Mouse (Mus musculus) forebrain, embryonic 15.5 days (tissue): ENCODE measurements around the gene Gm7579. TPM values are rescaled to one million over a fixed set of nuclear protein-coding genes. Genes with fewer than 3 reads are reported as not detected.
"Not testable (repeated sequence)": the region's sequence is repeated elsewhere in the genome, so short reads cannot be mapped to it uniquely, and the experiment has no call there.

Experiments used
- ATAC-seq: fragments of 200-750 bp; cut with Nextera tagmentation; replicated peaks from 2 replicates; pipeline ENCODE4 v1.8.0; 2017; ENCODE audit warnings: mild to moderate bottlenecking, moderate TSS enrichment, moderate library complexity
- H3K27ac ChIP-seq: fragments of 300-500 bp; sonication (generic); replicated peaks from 2 replicates; pipeline ENCODE4 v1.5.1; 2015; ENCODE audit warnings: mild to moderate bottlenecking, inconsistent platforms
- H3K27me3 ChIP-seq: fragments of 300-500 bp; sonication (generic); 2 replicates; pipeline ENCODE4 v1.6.1; 2015; ENCODE audit warnings: inconsistent platforms
- H3K36me3 ChIP-seq: fragments of 300-500 bp; sonication (generic); 2 replicates; pipeline ENCODE4 v1.6.1; 2015; ENCODE audit warnings: mild to moderate bottlenecking, inconsistent platforms
- H3K4me1 ChIP-seq: fragments of 300-500 bp; sonication (generic); 2 replicates; pipeline ENCODE4 v1.6.1; 2015; ENCODE audit warnings: inconsistent platforms
- H3K4me2 ChIP-seq: fragments of 300-500 bp; sonication (generic); replicated peaks from 2 replicates; pipeline ENCODE4 v1.6.1; 2015; ENCODE audit warnings: mild to moderate bottlenecking, inconsistent platforms
- H3K4me3 ChIP-seq: fragments of 300-500 bp; sonication (generic); 2 replicates; pipeline ENCODE4 v1.5.1; 2015; ENCODE audit warnings: mild to moderate bottlenecking, inconsistent platforms
- H3K9ac ChIP-seq: fragments of 300-500 bp; sonication (generic); replicated peaks from 2 replicates; pipeline ENCODE4 v1.6.1; 2015; ENCODE audit warnings: mild to moderate bottlenecking, inconsistent platforms
- H3K9me3 ChIP-seq: fragments of 300-500 bp; sonication (generic); 2 replicates; pipeline ENCODE4 v1.6.1; 2016; ENCODE audit warnings: inconsistent platforms
- WGBS: fragments of 180-500 bp; shearing (Covaris S2); methylation state at CpG from one replicate; pipeline ENCODE4 v1.1.7; 2015; ENCODE audit warnings: mixed read lengths; 5-methylcytosine and 5-hydroxymethylcytosine counted together
- polyA plus RNA-seq: library from polyadenylated mRNA; unstranded; fragments of >200 nt; fragmentation: Nextera tagmentation; extraction: Ambion mirVana; gene quantifications from 2 replicates; pipeline ENCODE4 v1.2.1, GENCODE M21; 2015

Gm7579 gene
- polyA plus RNA-seq, 1 experiment from 2014 or later = not detected

- no peaks in the 10 kb centered on the region for H3K36me3 ChIP-seq
- no peak overlapping the region for H3K9ac ChIP-seq
- ATAC-seq = no peak
- 54% methylated on average over 2 of the region's 2 CpGs for WGBS
- H3K9me3 ChIP-seq = no peaks in the 10 kb centered on the region
- H3K4me3 ChIP-seq = no peak overlapping the region
- no peak overlapping the region for H3K4me2 ChIP-seq
- H3K4me1 ChIP-seq = no peaks in the 10 kb centered on the region
- no peaks in the 10 kb centered on the region for H3K27me3 ChIP-seq
- H3K27ac ChIP-seq = no peak overlapping the region
Measured at GRCm38 (mm10) chr7:142224518-142224917, 12.9 kb downstream of the Gm7579 start.

GRCm38 (mm10) chr7:142229871-142230270 is 18.2 kb downstream of the Gm7579 start, which contains the start of gene Krtap5-5:
TSS of gene Krtap5-5 (minus strand) at chr7:142229971.
- H3K4me1 ChIP-seq, H3K9me3 ChIP-seq, H3K36me3 ChIP-seq, H3K9ac ChIP-seq, ATAC-seq, H3K27ac ChIP-seq, H3K4me3 ChIP-seq, H3K4me2 ChIP-seq, H3K27me3 ChIP-seq: not testable (repeated sequence)
- WGBS = 47% methylated on average over 3 of the region's 3 CpGs

GRCm38 (mm10) chr7:142231540-142231939 is 19.9 kb downstream of the Gm7579 start:
- Histone ChIP-seq H3K4me1 (no peaks in the 10 kb centered on the region), H3K4me3 (no peak overlapping the region), H3K9me3 (no peaks in the 10 kb centered on the region), H3K27ac (no peak overlapping the region), H3K27me3 (no peaks in the 10 kb centered on the region), H3K9ac (no peak overlapping the region), H3K36me3 (no peaks in the 10 kb centered on the region), H3K4me2 (no peak overlapping the region)
- WGBS = 48% methylated on average over 1 of the region's 1 CpGs
- no peak for ATAC-seq

DNA sequence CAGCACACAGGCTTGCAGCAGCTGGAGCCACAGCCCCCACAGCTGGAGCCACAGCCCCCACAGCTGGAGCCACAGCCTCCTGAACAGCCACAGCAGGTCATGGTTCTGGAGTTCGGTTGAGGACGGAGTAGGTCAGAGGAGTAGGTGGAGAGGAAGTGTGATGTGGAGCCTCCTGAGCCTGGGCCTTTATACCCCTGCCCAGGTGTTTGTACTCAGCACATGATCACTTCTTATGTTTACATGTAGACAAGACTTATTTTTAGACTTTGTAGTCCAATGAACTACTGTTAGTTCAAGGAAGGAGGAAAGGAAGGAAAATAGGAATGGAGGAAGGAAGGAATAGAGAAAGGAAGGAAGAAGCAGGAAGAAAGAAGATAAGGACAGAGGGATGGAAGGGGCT is 29.3 kb downstream of the Gm7579 start, which contains the start of gene Gm40460:
Gene Gm40460 (minus strand): TSS at position 101 of the 400 bp plus-strand sequence.
- H3K9me3 ChIP-seq = no peaks in the 10 kb centered on the region
- no peaks in the 10 kb centered on the region for H3K27me3 ChIP-seq
- no peak within 1 kb of the TSS for H3K4me3 ChIP-seq
- H3K9ac ChIP-seq = no peak within 1 kb of the TSS
- no peak within 1 kb of the TSS for H3K4me2 ChIP-seq
- WGBS = 65% methylated on average over 2 of the region's 2 CpGs
- H3K27ac ChIP-seq = no peak within 1 kb of the TSS
- no peaks in the 10 kb centered on the region for H3K36me3 ChIP-seq
- no peaks in the 10 kb centered on the region for H3K4me1 ChIP-seq
- no peak for ATAC-seq

- no peaks in the 10 kb centered on the region for H3K36me3 ChIP-seq
- no peak overlapping the region for H3K9ac ChIP-seq
- no peak overlapping the region for H3K4me3 ChIP-seq
- no peak for ATAC-seq
- H3K9me3 ChIP-seq = no peaks in the 10 kb centered on the region
- 0% methylated on average over 1 of the region's 1 CpGs for WGBS
- H3K27ac ChIP-seq = no peak overlapping the region
- no peak overlapping the region for H3K4me2 ChIP-seq
- no peaks in the 10 kb centered on the region for H3K4me1 ChIP-seq
- H3K27me3 ChIP-seq = no peaks in the 10 kb centered on the region
Measured at GRCm38 (mm10) chr7:142249824-142250223, 38.2 kb downstream of the Gm7579 start.

DNA sequence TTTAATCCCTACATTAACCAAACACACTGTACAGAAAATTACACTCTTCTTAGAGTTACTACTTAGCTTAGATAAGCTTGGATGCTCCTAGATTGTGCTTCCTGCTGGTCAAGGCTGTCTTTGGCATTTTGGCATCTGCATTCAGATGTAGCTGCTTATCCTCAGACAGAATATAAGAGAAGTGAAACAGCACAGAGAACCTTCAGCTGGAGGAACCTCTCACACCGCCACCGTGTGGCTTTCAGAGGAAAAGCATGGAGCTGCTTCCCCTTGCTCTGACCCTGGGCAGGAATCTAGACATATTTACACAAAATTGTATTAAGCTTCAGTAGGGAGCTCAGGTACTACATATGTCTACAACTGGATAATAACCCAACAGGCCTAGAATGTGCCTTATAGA is 43.9 kb downstream of the Gm7579 start:
- WGBS = 0% methylated on average over 2 of the region's 2 CpGs
- no peaks in the 10 kb centered on the region for H3K4me1 ChIP-seq
- no peaks in the 10 kb centered on the region for H3K27me3 ChIP-seq
- H3K9ac ChIP-seq = no peak overlapping the region
- H3K9me3 ChIP-seq = no peaks in the 10 kb centered on the region
- H3K4me2 ChIP-seq = no peak overlapping the region
- H3K27ac ChIP-seq = no peak overlapping the region
- no peak overlapping the region for H3K4me3 ChIP-seq
- ATAC-seq = no peak
- H3K36me3 ChIP-seq = no peaks in the 10 kb centered on the region

- ATAC-seq, H3K36me3 ChIP-seq, H3K27ac ChIP-seq, H3K4me2 ChIP-seq, H3K4me1 ChIP-seq, H3K9me3 ChIP-seq, H3K9ac ChIP-seq, H3K27me3 ChIP-seq, H3K4me3 ChIP-seq: not testable (repeated sequence)
- WGBS = 56% methylated on average over 1 of the region's 1 CpGs
Measured at GRCm38 (mm10) chr7:142258254-142258653, 46.6 kb downstream of the Gm7579 start, which contains the start of gene Gm2431. TSS of gene Gm2431 (minus strand) at chr7:142258354.

Other genes starting within 250 kb of the Gm7579 start
- 52.5 and 54.3 TPM in 2 replicates for gene Mob2, start 150.8 kb upstream of the Gm7579 start, polyA plus RNA-seq
- gene Dusp8, start 116.0 kb upstream of the Gm7579 start, polyA plus RNA-seq = 90.8 and 93.5 TPM in 2 replicates
- 0.60 TPM in 1 of 2 replicates, not detected in the other for gene Gm45618, start 91.1 kb upstream of the Gm7579 start, polyA plus RNA-seq
- not detected in 2 replicates for gene Gm39115, start 75.8 kb upstream of the Gm7579 start, polyA plus RNA-seq
- gene Gm45337, start 67.3 kb upstream of the Gm7579 start, polyA plus RNA-seq = not detected in 2 replicates
- not detected in 2 replicates for gene Gm29735, start 54.7 kb upstream of the Gm7579 start, polyA plus RNA-seq
- not detected in 2 replicates for gene Gm4553, start 46.1 kb upstream of the Gm7579 start, polyA plus RNA-seq
- not detected in 2 replicates for gene Krtap5-2, start 35.9 kb upstream of the Gm7579 start, polyA plus RNA-seq
- gene Gm10153, start 21.5 kb upstream of the Gm7579 start, polyA plus RNA-seq = not detected in 2 replicates
- gene Krtap5-3, start 10.5 kb upstream of the Gm7579 start, polyA plus RNA-seq = not detected in 2 replicates
- not detected in 2 replicates for gene Krtap5-5, start 18.1 kb downstream of the Gm7579 start, polyA plus RNA-seq
- gene Gm40460, start 29.2 kb downstream of the Gm7579 start, polyA plus RNA-seq = not detected in 2 replicates
- not detected in 2 replicates for gene Gm2431, start 46.5 kb downstream of the Gm7579 start, polyA plus RNA-seq
- gene Gm4559, start 62.5 kb downstream of the Gm7579 start, polyA plus RNA-seq = not detected in 2 replicates
- gene Krtap5-1, start 85.3 kb downstream of the Gm7579 start, polyA plus RNA-seq = not detected in 2 replicates
- not detected in 2 replicates for gene Krtap5-4, start 91.7 kb downstream of the Gm7579 start, polyA plus RNA-seq
- gene Ifitm10, start 161.9 kb downstream of the Gm7579 start, polyA plus RNA-seq = 2.4 and 3.1 TPM in 2 replicates
- 1.0 and 3.0 TPM in 2 replicates for gene Gm49369, start 170.8 kb downstream of the Gm7579 start, polyA plus RNA-seq
- gene Ctsd, start 176.2 kb downstream of the Gm7579 start, polyA plus RNA-seq = 195 and 218 TPM in 2 replicates
- not detected in 2 replicates for gene Syt8, start 223.0 kb downstream of the Gm7579 start, polyA plus RNA-seq
- 0.73 and 0.93 TPM in 2 replicates for gene Tnni2, start 229.9 kb downstream of the Gm7579 start, polyA plus RNA-seq
- 3.6 and 4.2 TPM in 2 replicates for gene Lsp1, start 248.9 kb downstream of the Gm7579 start, polyA plus RNA-seq